Mouse (Mus musculus): ENCODE measurements around the gene Tmem211. TPM values are rescaled to one million over a fixed set of nuclear protein-coding genes. Genes with fewer than 3 reads are reported as not detected.

Gene Tmem211
- total and polyA plus RNA-seq, 3 experiments: not detected

GRCm38 (mm10) chr5:113196916-113197794 lies 29.6 kb upstream of the Tmem211 start:
- H3K9me3 ChIP-seq (replicated peaks; ENCODE audit: insufficient read depth, low read length): no peaks in the 10 kb centered on the region
- no peaks in the 10 kb centered on the region for H3K27me3 ChIP-seq (ENCODE audit: control insufficient read depth in 1 of 2, insufficient read depth in 2 of 2, low read length in 2 of 2)
- TF ChIP-seq POLR2AphosphoS2 (IDR thresholded peaks at IDR 0.05; ENCODE audit: low read length) (no peak), SIN3A (IDR thresholded peaks at IDR 0.05; ENCODE audit: low read length) (no peak)
- no peaks in the 10 kb centered on the region for H3K4me1 ChIP-seq (ENCODE audit: control insufficient read depth in 1 of 2, insufficient read depth in 2 of 2, low read length in 2 of 2)
- no peak overlapping the region for H3K4me3 ChIP-seq (ENCODE audit: control insufficient read depth in 1 of 2, insufficient read depth in 1 of 2, low read depth in 2 of 2, low read length in 2 of 2)
- no peaks in the 10 kb centered on the region for H3K79me2 ChIP-seq (ENCODE audit: control insufficient read depth, insufficient read depth, low read length, poor library complexity)
- no peak for DNase-seq (ENCODE audit: low read depth, low spot score)
- no peak overlapping the region for H3K27ac ChIP-seq (ENCODE audit: control insufficient read depth, low read depth, low read length)
- no peak overlapping the region for H3K9ac ChIP-seq (ENCODE audit: control insufficient read depth, low read depth, low read length, poor library complexity, severe bottlenecking)
- no peaks in the 10 kb centered on the region for H3K36me3 ChIP-seq (ENCODE audit: control insufficient read depth in 1 of 2, insufficient read depth in 2 of 2, low read length in 2 of 2)

- H3K27ac ChIP-seq (ENCODE audit: control insufficient read depth, low read depth, low read length): no peak overlapping the region
- no peaks in the 10 kb centered on the region for H3K36me3 ChIP-seq (ENCODE audit: control insufficient read depth in 1 of 2, insufficient read depth in 2 of 2, low read length in 2 of 2)
Measured at GRCm38 (mm10) chr5:113199126-113199771, 27.5 kb upstream of the Tmem211 start.

DNA sequence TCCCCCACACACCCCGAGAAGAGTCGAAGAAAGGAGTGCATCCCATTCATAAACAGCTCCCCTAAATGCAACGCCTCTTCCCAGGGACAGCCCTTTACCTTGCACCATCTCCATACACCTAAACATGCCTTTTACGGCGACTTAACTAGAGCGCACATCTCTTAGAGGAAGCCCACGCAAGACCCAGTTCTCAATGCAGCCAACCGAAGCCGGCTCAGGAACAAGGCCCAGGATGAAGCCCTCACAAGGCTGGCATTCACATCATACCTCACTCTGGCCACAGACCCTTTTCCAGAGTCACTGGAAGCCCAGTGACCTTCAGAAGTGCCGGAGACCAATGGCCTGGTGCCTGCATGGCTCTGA lies 27.0 kb upstream of the Tmem211 start:
- H3K27ac ChIP-seq (ENCODE audit: control insufficient read depth, low read depth, low read length): no peak overlapping the region
- H3K4me1 ChIP-seq (ENCODE audit: control insufficient read depth in 1 of 2, insufficient read depth in 2 of 2, low read length in 2 of 2): no peaks in the 10 kb centered on the region
- no peaks in the 10 kb centered on the region for H3K36me3 ChIP-seq (ENCODE audit: control insufficient read depth in 1 of 2, insufficient read depth in 2 of 2, low read length in 2 of 2)
- H3K27me3 ChIP-seq (ENCODE audit: control insufficient read depth in 1 of 2, insufficient read depth in 2 of 2, low read length in 2 of 2): no peaks in the 10 kb centered on the region
- H3K4me3 ChIP-seq (ENCODE audit: control insufficient read depth in 1 of 2, insufficient read depth in 1 of 2, low read depth in 2 of 2, low read length in 2 of 2): no peak overlapping the region
- TF ChIP-seq USF1 (IDR thresholded peaks at IDR 0.05; ENCODE audit: low read depth, low read length) (no peak), TAL1 (IDR thresholded peaks at IDR 0.05; ENCODE audit: low read length) (no peak), GATA1 (IDR thresholded peaks at IDR 0.05; ENCODE audit: low read depth, low read length) (no peak), ZC3H11A (IDR thresholded peaks at IDR 0.05; ENCODE audit: low read depth, low read length) (no peak), POLR2A (IDR thresholded peaks at IDR 0.05; ENCODE audit: control insufficient read depth in 1 of 2, insufficient read depth in 1 of 2, low read depth in 1 of 2, low read length in 2 of 2, poor library complexity in 1 of 2) (no peak), TCF12 (IDR thresholded peaks at IDR 0.05; ENCODE audit: low read depth, low read length) (no peak), MAFK (IDR thresholded peaks at IDR 0.05; ENCODE audit: borderline replicate concordance, low read depth, low read length) (no peak), ZNF384 (IDR thresholded peaks at IDR 0.05; ENCODE audit: low read depth, low read length) (no peak), EP300 (IDR thresholded peaks at IDR 0.05; ENCODE audit: low read depth in 1 of 2, low read length in 2 of 2) (no peak), RCOR1 (IDR thresholded peaks at IDR 0.05; ENCODE audit: low read depth, low read length) (no peak), CHD1 (IDR thresholded peaks at IDR 0.05; ENCODE audit: low read depth, low read length) (no peak), CTCF (IDR thresholded peaks at IDR 0.05 in 2 of 3, conservative IDR thresholded peaks at IDR 0.05 in 1 of 3; ENCODE audit: control insufficient read depth in 1 of 3, insufficient read depth in 1 of 3, low read depth in 2 of 3, low read length in 3 of 3, poor library complexity in 1 of 3, severe bottlenecking in 1 of 3) (no peak), POLR2AphosphoS2 (IDR thresholded peaks at IDR 0.05; ENCODE audit: low read length) (no peak)
- DNase-seq (ENCODE audit: low read depth, low spot score): no peak
- no peak overlapping the region for H3K9ac ChIP-seq (ENCODE audit: control insufficient read depth, low read depth, low read length, poor library complexity, severe bottlenecking)
- H3K9me3 ChIP-seq (replicated peaks; ENCODE audit: insufficient read depth, low read length): no peaks in the 10 kb centered on the region
- no peaks in the 10 kb centered on the region for H3K79me2 ChIP-seq (ENCODE audit: control insufficient read depth, insufficient read depth, low read length, poor library complexity)

More at GRCm38 (mm10) chr5:113199126-113199771, 27.5 kb upstream of the Tmem211 start:
- DNase-seq (ENCODE audit: low read depth, low spot score): no peak
- Histone ChIP-seq H3K27me3 (ENCODE audit: control insufficient read depth in 1 of 2, insufficient read depth in 2 of 2, low read length in 2 of 2) (no peaks in the 10 kb centered on the region), H3K9ac (ENCODE audit: control insufficient read depth, low read depth, low read length, poor library complexity, severe bottlenecking) (no peak overlapping the region), H3K4me3 (ENCODE audit: control insufficient read depth in 1 of 2, insufficient read depth in 1 of 2, low read depth in 2 of 2, low read length in 2 of 2) (no peak overlapping the region), H3K9me3 (replicated peaks; ENCODE audit: insufficient read depth, low read length) (no peaks in the 10 kb centered on the region), H3K79me2 (ENCODE audit: control insufficient read depth, insufficient read depth, low read length, poor library complexity) (no peaks in the 10 kb centered on the region), H3K4me1 (ENCODE audit: control insufficient read depth in 1 of 2, insufficient read depth in 2 of 2, low read length in 2 of 2) (no peaks in the 10 kb centered on the region)
- no peak for TF ChIP-seq ELF1 (IDR thresholded peaks at IDR 0.05; ENCODE audit: low read depth, low read length)
- no peak for TF ChIP-seq UBTF (IDR thresholded peaks at IDR 0.05; ENCODE audit: borderline replicate concordance, insufficient read depth, low read depth, low read length)
- TF ChIP-seq TBP (IDR thresholded peaks at IDR 0.05; ENCODE audit: low read depth, low read length): no peak
- no peak for TF ChIP-seq POLR2A (IDR thresholded peaks at IDR 0.05; ENCODE audit: control insufficient read depth in 1 of 2, insufficient read depth in 1 of 2, low read depth in 1 of 2, low read length in 2 of 2, poor library complexity in 1 of 2)
- TF ChIP-seq ZC3H11A (IDR thresholded peaks at IDR 0.05; ENCODE audit: low read depth, low read length): no peak
- no peak for TF ChIP-seq POLR2AphosphoS2 (IDR thresholded peaks at IDR 0.05; ENCODE audit: low read length)
- TF ChIP-seq MYB (IDR thresholded peaks at IDR 0.05; ENCODE audit: low read depth, low read length): no peak
- no peak for TF ChIP-seq EP300 (IDR thresholded peaks at IDR 0.05; ENCODE audit: low read depth in 1 of 2, low read length in 2 of 2)
- no peak for TF ChIP-seq USF1 (IDR thresholded peaks at IDR 0.05; ENCODE audit: low read depth, low read length)
- TF ChIP-seq POLR2AphosphoS5 (IDR thresholded peaks at IDR 0.05; ENCODE audit: borderline replicate concordance, low read depth, low read length): no peak
- no peak for TF ChIP-seq TCF12 (IDR thresholded peaks at IDR 0.05; ENCODE audit: low read depth, low read length)
- no peak for TF ChIP-seq MEF2A (IDR thresholded peaks at IDR 0.05; ENCODE audit: extremely low read depth, insufficient replicate concordance, low read depth, low read length, poor library complexity, severe bottlenecking)
- TF ChIP-seq CHD1 (IDR thresholded peaks at IDR 0.05; ENCODE audit: low read depth, low read length): no peak
- TF ChIP-seq HCFC1 (IDR thresholded peaks at IDR 0.05; ENCODE audit: low read depth, low read length): no peak
- no peak for TF ChIP-seq SMC3 (IDR thresholded peaks at IDR 0.05; ENCODE audit: low read depth, low read length)
- TF ChIP-seq ZMIZ1 (IDR thresholded peaks at IDR 0.05; ENCODE audit: low read depth, low read length): no peak
- TF ChIP-seq NRF1 (IDR thresholded peaks at IDR 0.05; ENCODE audit: insufficient read depth, low read depth, low read length, poor library complexity, severe bottlenecking): no peak
- no peak for TF ChIP-seq USF2 (IDR thresholded peaks at IDR 0.05; ENCODE audit: borderline replicate concordance in 1 of 2, insufficient read depth in 1 of 2, low read depth in 1 of 2, low read length in 2 of 2)
- TF ChIP-seq CHD2 (IDR thresholded peaks at IDR 0.05; ENCODE audit: low read length): no peak
- TF ChIP-seq JUND (IDR thresholded peaks at IDR 0.05; ENCODE audit: low read depth, low read length): no peak

Measured in MEL (cell line).